Mouse (Mus musculus) spleen, adult 2 months (tissue): Measurements from ENCODE around the gene Aox3. TPM values are rescaled to one million over a fixed set of nuclear protein-coding genes. Genes with fewer than 3 reads are reported as not detected.

ENCODE experiments used
- DNase-seq, 2 experiments: peaks; one replicate each; pipeline versions ENCODE4 v3.0.0 to v3.0.0-alpha.2; 2012 to 2021; ENCODE audit warnings: low spot score in 2 of 2, low read depth in 1 of 2
- H3K27ac ChIP-seq: fragments of 200-500 bp; 2 replicates; pipeline ENCODE4 v1.5.1; 2012; ENCODE audit warnings: low read length, inconsistent platforms; ENCODE audit not compliant: insufficient read depth
- H3K27me3 ChIP-seq: fragments of 200-500 bp; 2 replicates; pipeline ENCODE4 v1.6.1; 2012; ENCODE audit warnings: mild to moderate bottlenecking, moderate library complexity, low read length, inconsistent platforms; ENCODE audit not compliant: control insufficient read depth, insufficient read depth
- H3K36me3 ChIP-seq: fragments of 200-500 bp; 2 replicates; pipeline ENCODE4 v1.6.1; 2012; ENCODE audit warnings: mild to moderate bottlenecking, low read length, inconsistent platforms; ENCODE audit not compliant: control insufficient read depth, insufficient read depth
- H3K4me1 ChIP-seq: fragments of 200-500 bp; 2 replicates; pipeline ENCODE4 v1.6.1; 2011; ENCODE audit warnings: inconsistent platforms; ENCODE audit not compliant: control insufficient read depth, insufficient read depth, insufficient read length
- H3K4me3 ChIP-seq: fragments of 200-500 bp; 2 replicates; pipeline ENCODE4 v1.5.1; 2011; ENCODE audit warnings: mild to moderate bottlenecking, inconsistent platforms; ENCODE audit not compliant: insufficient read depth, insufficient read length; ENCODE audit errors: extremely low read depth
- CTCF ChIP-seq: fragments of 200-500 bp; IDR thresholded peaks from 2 replicates; pipeline ENCODE4 v1.5.1; 2011; ENCODE audit warnings: mild to moderate bottlenecking, inconsistent platforms; ENCODE audit not compliant: insufficient read depth, insufficient read length, insufficient replicate concordance; ENCODE audit errors: extremely low read depth
- POLR2A ChIP-seq: fragments of 200-500 bp; IDR thresholded peaks from 2 replicates; pipeline ENCODE4 v1.6.1; 2011; ENCODE audit warnings: low read depth, low read length, inconsistent platforms
- WGBS: fragments of 180-500 bp; shearing (Covaris S2); methylation state at CpG from one replicate; pipeline ENCODE4 v1.1.7; 2018; 5-methylcytosine and 5-hydroxymethylcytosine counted together
- polyA plus RNA-seq: library from polyadenylated mRNA; depleted of rRNA; stranded (reverse); fragments of >200 nt; gene quantifications from 2 replicates; pipeline ENCODE4 v1.2.3, GENCODE M21; 2012

Gene Aox3
- polyA plus RNA-seq, 1 experiment, result 0.41 TPM

DNA sequence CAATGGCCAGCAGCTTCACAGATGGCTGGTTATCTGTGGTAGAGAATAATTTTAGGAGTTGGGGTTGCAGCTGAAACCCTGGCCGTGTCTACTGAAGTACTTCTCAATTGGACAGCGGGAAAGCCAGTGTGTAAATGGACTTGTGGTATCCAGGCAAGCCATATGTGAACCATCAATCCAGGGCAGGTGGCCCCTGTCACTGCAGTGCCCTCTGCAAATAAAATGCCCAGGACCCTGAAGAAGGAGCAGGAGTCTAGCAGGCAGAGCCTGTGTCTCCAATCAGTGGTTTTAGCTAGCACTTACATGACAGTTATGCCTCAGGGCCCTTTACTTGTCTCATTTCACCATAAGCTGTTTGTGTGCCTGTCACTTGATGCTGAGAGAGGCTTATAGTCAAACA lies 40.5 kb upstream of the Aox3 start:
- no peak for TF ChIP-seq POLR2A
- no peak for TF ChIP-seq CTCF
- no peak overlapping the region for H3K4me3 ChIP-seq
- H3K4me1 ChIP-seq, result no peaks in the 10 kb centered on the region
- H3K27me3 ChIP-seq, result no peaks in the 10 kb centered on the region
- H3K27ac ChIP-seq, result no peak overlapping the region
- H3K36me3 ChIP-seq, result no peaks in the 10 kb centered on the region
- 86% methylated on average over 2 of the region's 2 CpGs for WGBS
- DNase-seq, result no peak

DNA sequence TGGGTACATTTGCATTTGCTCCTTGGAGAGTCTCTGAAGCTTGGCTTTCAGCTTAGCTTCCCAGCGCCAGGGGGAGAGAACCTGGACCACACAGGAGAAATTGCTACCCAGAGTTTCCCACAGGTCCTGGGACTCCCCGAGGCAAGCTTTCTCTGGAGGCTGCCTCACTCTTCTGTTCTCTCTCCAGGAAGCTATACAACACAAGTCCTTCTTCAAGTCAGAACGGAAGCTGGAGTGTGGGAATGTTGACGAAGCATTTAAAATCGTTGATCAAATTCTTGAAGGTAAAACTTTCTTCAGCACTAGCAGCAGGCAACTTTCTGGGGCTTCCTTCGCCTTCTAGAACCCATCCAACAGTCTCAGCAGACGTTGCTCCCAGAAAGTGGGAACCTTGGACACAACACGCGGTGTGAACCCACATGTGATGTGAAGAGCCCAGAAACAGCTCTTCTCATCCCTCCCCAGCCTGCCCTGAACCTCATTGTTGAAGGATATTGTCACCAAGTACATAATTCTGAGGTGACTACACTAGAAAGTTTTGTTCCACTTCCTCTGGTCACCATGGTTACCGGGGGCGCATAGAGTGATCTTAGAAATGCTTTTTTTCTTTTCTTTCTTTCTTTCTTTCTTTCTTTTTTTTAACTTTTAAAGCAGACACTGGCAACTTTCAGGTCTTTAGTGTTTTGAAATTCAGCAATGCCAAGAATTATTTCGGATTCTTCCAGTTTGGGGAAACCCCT lies 39.8 kb upstream of the Aox3 start:
- Histone ChIP-seq H3K4me3 (no peak overlapping the region), H3K36me3 (no peaks in the 10 kb centered on the region), H3K4me1 (no peaks in the 10 kb centered on the region), H3K27ac (no peak overlapping the region), H3K27me3 (no peaks in the 10 kb centered on the region)
- DNase-seq, result no peak
- TF ChIP-seq POLR2A (no peak), CTCF (no peak)
- WGBS, result 67% methylated on average over 12 of the region's 12 CpGs

DNA sequence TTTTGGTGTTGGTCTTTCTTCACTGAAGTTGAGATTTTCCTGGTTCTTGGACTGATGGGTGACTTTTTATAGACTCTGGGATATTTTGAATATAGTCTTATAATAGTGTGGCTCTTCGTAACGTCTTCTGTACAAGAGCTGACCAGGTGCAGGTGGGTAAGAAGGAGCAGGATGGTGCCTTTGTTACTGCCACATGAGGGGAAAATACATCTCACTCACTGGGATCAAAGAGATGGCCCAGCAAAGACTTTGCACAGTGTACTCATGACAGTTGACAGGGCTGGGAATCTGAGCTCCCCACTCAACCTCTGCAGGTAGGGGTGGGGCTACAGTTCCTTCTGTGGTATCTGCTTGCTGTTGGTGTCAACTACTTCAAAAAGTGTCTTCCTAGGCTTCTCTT lies 38.7 kb upstream of the Aox3 start:
- TF ChIP-seq POLR2A, result no peak
- no peak for TF ChIP-seq CTCF
- Histone ChIP-seq H3K36me3 (no peaks in the 10 kb centered on the region), H3K27ac (no peak overlapping the region), H3K27me3 (no peaks in the 10 kb centered on the region), H3K4me1 (no peaks in the 10 kb centered on the region), H3K4me3 (no peak overlapping the region)
- WGBS, result 85% methylated on average over 2 of the region's 2 CpGs
- no peak for DNase-seq

DNA sequence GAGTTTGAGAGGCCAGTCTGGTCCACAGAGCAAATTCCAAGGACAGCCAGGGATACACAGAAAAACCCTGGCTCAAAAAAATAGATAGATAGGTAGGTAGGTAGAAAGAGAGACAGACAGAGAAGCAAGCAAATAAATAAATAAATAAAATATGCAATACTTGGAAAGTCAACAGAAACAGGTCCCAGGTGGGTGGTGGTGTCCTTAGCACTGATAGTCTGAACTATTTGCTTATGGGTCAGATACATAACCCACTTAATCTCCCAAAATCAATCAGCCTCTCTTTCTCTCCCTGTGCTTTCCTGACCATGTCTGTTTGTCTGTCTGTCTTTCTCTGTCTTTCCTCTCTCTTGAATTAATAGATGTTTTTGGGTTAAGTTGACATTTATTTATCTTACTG lies 35.0 kb upstream of the Aox3 start:
- no peak for DNase-seq
- Histone ChIP-seq H3K36me3 (no peaks in the 10 kb centered on the region), H3K27me3 (no peaks in the 10 kb centered on the region), H3K4me1 (no peaks in the 10 kb centered on the region), H3K4me3 (no peak overlapping the region), H3K27ac (no peak overlapping the region)
- no peak for TF ChIP-seq POLR2A
- no peak for TF ChIP-seq CTCF

DNA sequence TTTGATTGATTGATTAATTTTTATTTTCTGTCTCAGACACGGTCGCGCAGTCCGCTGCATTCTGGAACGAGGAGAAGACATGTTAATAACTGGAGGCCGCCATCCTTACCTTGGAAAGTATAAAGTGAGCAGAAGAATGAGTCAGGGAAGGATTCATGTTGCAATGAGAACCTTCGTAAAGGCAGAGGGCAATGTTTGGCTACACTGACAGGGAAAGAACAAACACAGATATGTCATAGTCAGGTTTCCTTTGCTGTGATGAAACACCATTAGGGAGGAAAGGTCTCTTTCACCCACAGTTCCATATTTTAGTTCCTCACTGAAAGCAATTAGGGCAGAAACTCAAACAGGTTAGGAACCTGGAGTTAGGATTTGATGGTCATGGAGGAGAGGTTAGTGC lies 34.5 kb upstream of the Aox3 start:
- no peak for TF ChIP-seq POLR2A
- TF ChIP-seq CTCF, result no peak
- Histone ChIP-seq H3K27ac (no peak overlapping the region), H3K27me3 (no peaks in the 10 kb centered on the region), H3K4me3 (no peak overlapping the region), H3K4me1 (no peaks in the 10 kb centered on the region), H3K36me3 (no peaks in the 10 kb centered on the region)
- DNase-seq, result no peak
- 94% methylated on average over 7 of the region's 7 CpGs for WGBS

DNA sequence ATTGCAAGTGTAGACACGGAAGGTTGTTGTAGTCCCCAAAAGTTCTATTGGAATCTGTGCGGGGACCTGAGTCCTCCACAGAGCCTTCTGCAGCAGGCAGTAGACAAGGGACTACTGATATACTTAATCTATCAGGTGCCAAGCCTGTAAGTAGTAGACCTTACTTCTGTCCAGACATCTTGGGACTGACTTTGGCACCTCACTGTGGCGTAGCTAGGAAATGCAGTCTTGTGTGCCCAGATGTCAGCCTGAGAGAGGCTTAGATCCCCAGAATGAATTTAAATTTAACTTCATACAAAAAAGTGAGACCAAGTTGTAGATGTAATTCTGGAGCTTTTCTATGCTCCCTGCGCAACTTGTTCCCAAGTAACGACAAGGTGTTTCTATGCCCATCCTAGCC lies 33.2 kb upstream of the Aox3 start:
- DNase-seq, result no peak
- Histone ChIP-seq H3K27ac (no peak overlapping the region), H3K4me3 (no peak overlapping the region), H3K27me3 (no peaks in the 10 kb centered on the region), H3K36me3 (no peaks in the 10 kb centered on the region), H3K4me1 (no peaks in the 10 kb centered on the region)
- TF ChIP-seq POLR2A, result no peak
- no peak for TF ChIP-seq CTCF
- 91% methylated on average over 5 of the region's 5 CpGs for whole genome bisulfite sequencing

DNA sequence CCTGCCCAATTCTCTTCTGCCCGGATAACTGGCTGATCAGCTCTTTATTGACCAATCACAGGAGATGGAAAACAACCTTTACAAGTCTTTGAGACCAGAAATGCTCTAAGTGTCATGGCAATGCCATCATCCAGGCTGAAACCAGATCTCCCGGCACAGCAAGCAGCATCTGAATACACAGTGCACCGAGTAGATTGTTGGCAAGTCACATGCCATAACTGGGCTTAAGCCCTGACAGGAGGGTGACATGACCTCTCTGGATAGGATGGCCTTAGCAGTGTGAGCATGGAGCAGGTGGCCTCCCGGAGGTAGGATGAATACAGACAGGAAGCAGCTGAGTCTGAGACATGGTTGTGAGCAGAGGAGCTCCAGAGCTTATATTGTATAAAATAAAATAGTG lies 32.5 kb upstream of the Aox3 start:
- Histone ChIP-seq H3K36me3 (no peaks in the 10 kb centered on the region), H3K4me1 (no peaks in the 10 kb centered on the region), H3K27me3 (no peaks in the 10 kb centered on the region), H3K4me3 (no peak overlapping the region), H3K27ac (no peak overlapping the region)
- TF ChIP-seq CTCF (no peak), POLR2A (no peak)
- 83% methylated on average over 4 of the region's 4 CpGs for WGBS
- DNase-seq, result no peak
